Mouse (Mus musculus): ENCODE measurements around the gene Prh1.
"Not testable (repeated sequence)": the region's sequence is repeated elsewhere in the genome, so short reads cannot be mapped to it uniquely, and the experiment has no call there.

Prh1 gene

GRCm38 (mm10) chr6:132569509-132569908 lies at the start of gene Prh1:
Gene Prh1 (plus strand): TSS chr6:132569809.
- in situ Hi-C loops (cut with MboI, MseI): not testable (repeated sequence)

- in situ Hi-C loops (cut with MboI, MseI): not testable (repeated sequence)
Measured at GRCm38 (mm10) chr6:132595613-132596012, 26.0 kb downstream of the Prh1 start, which contains the start of gene Prp2. Gene Prp2 (plus strand): TSS chr6:132595913.

Measured in T-helper 1 cell (primary cell).